Mouse (Mus musculus): ENCODE results near the gene Zfp1.

Gene Zfp1

GRCm38 (mm10) chr8:111676237-111676636 lies 33.0 kb downstream of the Zfp1 start:
- DNase-seq (ENCODE audit: low spot score) = peak; percentile 69

GRCm38 (mm10) chr8:111678111-111678510 lies 34.9 kb downstream of the Zfp1 start:
- DNase-seq (ENCODE audit: low spot score) = peak; percentile 48

- no peak for DNase-seq (ENCODE audit: low spot score)
These were observed 35.6 kb downstream of the Zfp1 start for GRCm38 (mm10) chr8:111678848-111679247.

- DNase-seq (ENCODE audit: low spot score) = no peak
These were observed 37.3 kb downstream of the Zfp1 start for GRCm38 (mm10) chr8:111680423-111681028.

DNA sequence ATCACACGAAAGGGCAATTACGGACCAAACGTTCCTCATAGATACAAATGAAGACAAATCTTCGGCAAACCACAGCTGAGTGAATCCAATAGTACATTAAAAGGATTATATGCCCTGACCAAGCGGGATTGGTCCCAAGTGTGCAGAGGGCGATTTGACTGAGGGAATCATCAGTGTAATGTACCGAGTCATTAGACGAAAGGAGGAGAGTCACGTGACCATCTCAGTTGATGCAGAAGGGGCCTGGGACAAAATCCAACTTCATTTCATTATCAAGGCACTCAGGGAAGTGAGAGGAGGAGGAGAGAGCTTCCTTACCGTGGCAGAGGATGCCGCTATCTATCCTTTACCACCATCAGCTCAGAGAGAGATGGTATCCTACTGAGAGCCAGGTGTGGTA lies 38.0 kb downstream of the Zfp1 start:
- DNase-seq (ENCODE audit: low spot score) = no peak

- no peak for DNase-seq (ENCODE audit: low spot score)
These were observed 39.3 kb downstream of the Zfp1 start for GRCm38 (mm10) chr8:111682521-111682920.

DNA sequence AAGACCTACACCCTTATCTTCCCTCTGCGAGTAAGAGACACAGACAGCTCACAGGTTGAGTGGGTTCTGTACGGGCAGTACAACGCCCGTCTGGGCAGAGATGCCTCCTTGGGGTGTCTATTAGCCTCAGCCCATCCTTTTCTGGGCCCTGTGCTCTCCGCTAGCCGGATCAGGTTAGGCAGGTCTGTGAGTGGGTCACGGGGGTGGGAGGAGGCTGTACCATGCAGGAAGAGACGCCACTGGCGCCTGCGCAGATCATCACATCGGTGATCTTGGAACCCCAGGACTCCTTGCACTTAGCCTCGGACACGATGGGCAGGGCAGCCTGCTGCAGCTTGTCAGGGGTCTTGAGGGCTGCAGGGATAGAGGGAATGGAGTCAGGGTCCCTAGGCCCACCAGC lies 43.7 kb downstream of the Zfp1 start:
- DNase-seq (ENCODE audit: low spot score) = no peak

- no peak for DNase-seq (ENCODE audit: low spot score)
These were observed 47.8 kb downstream of the Zfp1 start, which contains the start of gene Ctrb1 for GRCm38 (mm10) chr8:111690960-111691445. TSS of gene Ctrb1 (minus strand) at chr8:111691010.

GRCm38 (mm10) chr8:111693261-111693741 lies 50.1 kb downstream of the Zfp1 start:
- no peak for DNase-seq (ENCODE audit: low spot score)

- no peak for DNase-seq (ENCODE audit: low spot score)
These were observed 52.2 kb downstream of the Zfp1 start for GRCm38 (mm10) chr8:111695441-111695840.

DNA sequence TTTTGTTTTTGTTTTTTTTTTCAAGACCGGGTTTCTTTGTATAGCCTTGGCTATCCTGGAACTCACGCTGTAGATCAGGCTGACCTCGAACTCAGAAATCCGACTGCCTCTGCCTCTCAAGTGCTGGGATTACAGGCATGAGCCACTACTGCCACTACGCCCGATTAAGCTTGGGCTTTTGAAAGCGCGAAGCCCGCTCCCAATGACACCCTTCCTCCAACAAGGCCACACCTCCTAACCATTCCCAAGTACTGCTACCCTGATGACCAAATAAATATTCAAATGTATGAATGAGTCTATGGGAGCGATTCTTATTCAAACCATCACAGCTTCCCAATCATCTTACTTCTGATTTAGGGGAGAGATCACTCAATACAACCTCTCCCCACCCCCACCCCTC lies 54.5 kb downstream of the Zfp1 start:
- DNase-seq (ENCODE audit: low spot score) = no peak

DNA sequence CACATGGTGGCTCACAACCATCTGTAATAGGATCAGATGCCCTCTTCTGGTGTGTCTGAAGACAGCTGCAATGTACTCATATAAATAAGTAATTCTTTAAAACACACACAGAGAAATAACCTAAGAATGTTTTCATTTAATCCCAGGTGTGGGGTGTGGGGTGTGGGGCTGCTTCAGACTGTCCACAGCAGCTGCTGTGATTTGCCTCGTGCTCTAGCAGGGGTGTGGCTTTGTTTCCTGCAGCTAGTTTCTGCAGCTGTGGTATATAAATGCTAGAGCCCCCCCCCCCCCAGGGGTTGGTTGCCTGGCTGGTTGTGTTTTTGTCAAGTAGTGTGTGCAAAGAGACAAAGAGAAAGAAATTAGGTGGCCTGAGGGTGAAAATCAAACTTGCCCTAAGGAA lies 55.8 kb downstream of the Zfp1 start:
- DNase-seq (ENCODE audit: low spot score) = no peak

GRCm38 (mm10) chr8:111700201-111700600 lies 57.0 kb downstream of the Zfp1 start:
- DNase-seq (ENCODE audit: low spot score) = no peak

- DNase-seq (ENCODE audit: low spot score) = no peak
These were observed 57.5 kb downstream of the Zfp1 start for GRCm38 (mm10) chr8:111700740-111701139.

DNA sequence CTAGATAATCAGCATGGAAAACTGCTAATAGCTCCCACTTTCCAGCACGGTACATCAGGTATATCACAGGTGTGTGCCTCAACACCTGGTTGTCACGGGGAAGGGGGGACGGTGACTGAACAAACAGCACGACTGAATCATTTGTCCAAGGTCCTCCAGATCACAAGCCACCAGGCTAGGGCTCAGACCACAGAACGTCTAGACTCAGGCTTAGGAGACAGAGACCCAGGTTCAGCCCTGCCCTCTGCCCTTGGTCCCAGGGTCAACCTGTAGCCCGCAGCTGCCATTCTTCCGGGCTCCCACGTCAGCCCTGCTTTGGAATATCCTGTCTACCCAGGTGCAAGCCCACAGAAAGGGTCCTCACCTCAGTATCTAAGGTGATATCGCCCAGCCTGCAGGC lies 58.2 kb downstream of the Zfp1 start:
- DNase-seq (ENCODE audit: low spot score) = no peak

DNA sequence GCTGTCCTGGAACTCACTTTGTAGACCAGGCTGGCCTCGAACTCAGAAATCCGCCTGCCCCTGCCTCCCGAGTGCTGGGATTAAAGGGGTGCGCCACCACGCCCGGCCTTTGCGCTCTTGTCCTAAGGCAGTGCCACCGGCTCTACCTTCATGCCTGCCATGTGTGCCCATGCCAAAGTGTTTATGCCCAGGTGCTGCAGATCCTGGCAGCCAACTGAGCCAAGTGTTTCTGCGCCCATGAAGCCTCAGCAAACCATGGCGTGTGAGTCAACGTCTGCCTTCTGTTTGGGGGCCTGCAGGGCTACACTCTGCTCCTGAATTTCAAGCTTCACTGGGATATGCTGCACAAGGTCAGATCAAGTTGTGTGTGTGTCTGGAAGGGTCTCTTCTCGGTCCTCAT lies 61.4 kb downstream of the Zfp1 start:
- DNase-seq (ENCODE audit: low spot score) = no peak

- DNase-seq (ENCODE audit: low spot score) = no peak
These were observed 62.0 kb downstream of the Zfp1 start for GRCm38 (mm10) chr8:111705222-111705621.

GRCm38 (mm10) chr8:111705699-111706098 lies 62.5 kb downstream of the Zfp1 start:
- DNase-seq (ENCODE audit: low spot score) = no peak

DNA sequence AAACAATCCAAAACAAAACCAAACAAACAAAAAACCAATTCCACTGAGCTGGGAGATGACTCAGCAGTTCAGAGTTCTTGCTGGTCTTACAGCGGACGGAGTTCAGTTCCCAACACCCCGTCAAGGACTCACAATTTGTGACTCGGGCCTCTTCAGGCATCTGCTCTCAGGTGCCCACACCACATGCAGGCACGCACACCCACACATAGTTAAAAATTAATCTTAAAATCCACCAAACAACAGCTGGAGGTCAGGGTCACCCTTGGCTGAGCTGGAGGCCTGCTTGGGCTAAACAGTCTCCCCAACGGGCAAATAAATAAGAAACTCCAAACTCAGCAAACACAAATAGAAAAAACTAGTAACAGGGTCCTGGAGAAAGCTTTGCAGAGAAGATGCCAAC lies 65.1 kb downstream of the Zfp1 start:
- no peak for DNase-seq (ENCODE audit: low spot score)

- DNase-seq (ENCODE audit: low spot score) = no peak
These were observed 66.0 kb downstream of the Zfp1 start for GRCm38 (mm10) chr8:111709223-111709622.

- DNase-seq (ENCODE audit: low spot score) = no peak
These were observed 67.7 kb downstream of the Zfp1 start for GRCm38 (mm10) chr8:111710777-111711485.

GRCm38 (mm10) chr8:111712135-111712534 lies 68.9 kb downstream of the Zfp1 start:
- no peak for DNase-seq (ENCODE audit: low spot score)

GRCm38 (mm10) chr8:111712588-111712987 lies 69.4 kb downstream of the Zfp1 start:
- no peak for DNase-seq (ENCODE audit: low spot score)

- DNase-seq (ENCODE audit: low spot score) = no peak
These were observed 70.1 kb downstream of the Zfp1 start for GRCm38 (mm10) chr8:111713291-111713690.
